Mouse (Mus musculus) layer of hippocampus, postnatal 14 days (tissue): ENCODE measurements around the gene Luc7l. TPM values are rescaled to one million over a fixed set of nuclear protein-coding genes. Genes with fewer than 3 reads are reported as not detected.
"Not testable (repeated sequence)": the region's sequence is repeated elsewhere in the genome, so short reads cannot be mapped to it uniquely, and the experiment has no call there.

ENCODE experiments used
- DNase-seq, 2 experiments: peaks; one replicate each; pipeline ENCODE4 v3.0.0; 2021 to 2022; ENCODE audit warnings: low spot score in 2 of 2, mixed read lengths in 1 of 2
- total RNA-seq, 2 experiments: library from RNA; stranded (reverse); gene quantifications; 2 replicates each; pipeline ENCODE4 v1.2.3; 2021

Luc7l gene
- total RNA-seq, 2 experiments from 2014 or later: 84.5 to 90.3 TPM

DNA sequence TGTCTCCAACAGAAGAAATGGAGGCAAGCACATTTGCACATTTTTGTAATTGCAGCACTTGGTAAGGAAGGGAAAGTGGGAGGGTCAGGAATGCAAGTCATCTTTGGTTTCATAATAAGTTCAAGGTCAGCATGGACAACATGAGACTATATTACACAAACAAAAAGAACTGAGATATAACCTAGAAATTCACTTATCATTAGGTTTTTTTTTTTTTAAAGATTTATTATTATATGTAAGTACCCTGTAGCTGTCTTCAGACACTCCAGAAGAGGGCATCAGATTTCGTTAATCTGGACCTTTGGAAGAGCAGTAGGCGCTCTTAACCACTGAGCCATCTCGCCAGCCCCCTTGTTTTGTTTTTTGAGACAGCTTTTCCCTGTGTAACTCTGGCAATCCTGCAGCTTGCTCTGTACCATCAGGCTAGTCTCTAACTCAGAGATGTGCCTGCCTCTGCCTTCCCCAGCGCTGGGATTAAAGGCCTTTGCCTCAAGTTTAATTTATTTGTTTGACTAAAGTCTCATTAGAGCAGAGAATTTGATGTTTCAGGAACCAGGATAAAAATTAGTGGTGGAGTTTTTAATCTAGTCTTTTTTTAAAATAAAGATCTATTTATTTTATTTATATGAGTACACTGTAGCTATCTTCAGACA, 684 bp upstream of the Luc7l start:
- DNase-seq: no peak

DNA sequence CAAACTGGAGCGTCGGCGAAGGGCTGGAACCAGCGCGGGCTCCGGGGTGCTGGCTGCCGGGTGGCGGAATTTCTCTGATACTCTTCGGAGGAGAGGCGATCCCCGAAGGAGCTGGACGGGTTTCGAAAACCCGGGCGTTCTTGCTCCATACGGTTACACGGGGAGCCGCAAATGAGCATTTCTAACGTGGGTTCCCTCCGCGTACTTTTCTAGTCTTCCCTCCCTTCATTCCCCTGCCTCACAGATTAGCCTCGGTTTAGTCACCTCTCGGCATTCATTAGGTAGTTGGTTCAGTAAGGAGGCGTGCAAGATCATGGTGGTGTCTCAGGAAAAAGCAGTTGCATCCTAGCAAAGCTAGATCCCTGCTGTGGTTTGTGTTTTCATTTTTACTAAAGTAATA, 703 bp downstream of the Luc7l start:
- DNase-seq: no peak

- no peak for DNase-seq
Measured at GRCm38 (mm10) chr17:26255313-26255712, 2.6 kb downstream of the Luc7l start.

- no peak for DNase-seq
Measured at GRCm38 (mm10) chr17:26261826-26262225, 9.1 kb downstream of the Luc7l start.

DNA sequence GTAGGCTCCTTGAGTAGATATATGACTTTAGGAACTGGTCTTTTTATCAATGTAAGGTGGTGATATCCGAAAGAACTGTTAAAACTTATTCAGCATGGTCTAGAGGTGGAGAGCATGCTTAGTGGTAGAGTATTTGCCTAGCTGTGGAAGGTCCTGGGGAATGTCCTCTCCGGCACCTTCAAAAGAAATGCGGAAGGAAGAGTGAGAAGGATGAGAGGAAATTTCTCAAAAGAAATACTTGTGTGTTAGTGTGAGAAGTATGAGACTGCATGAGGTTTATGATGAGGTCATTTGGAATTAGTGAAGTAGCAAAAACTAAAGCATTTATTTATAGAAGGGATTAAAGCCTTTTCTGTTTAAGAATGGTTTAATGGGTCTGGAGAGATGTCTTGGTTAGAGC, 9.7 kb downstream of the Luc7l start:
- no peak for DNase-seq

DNA sequence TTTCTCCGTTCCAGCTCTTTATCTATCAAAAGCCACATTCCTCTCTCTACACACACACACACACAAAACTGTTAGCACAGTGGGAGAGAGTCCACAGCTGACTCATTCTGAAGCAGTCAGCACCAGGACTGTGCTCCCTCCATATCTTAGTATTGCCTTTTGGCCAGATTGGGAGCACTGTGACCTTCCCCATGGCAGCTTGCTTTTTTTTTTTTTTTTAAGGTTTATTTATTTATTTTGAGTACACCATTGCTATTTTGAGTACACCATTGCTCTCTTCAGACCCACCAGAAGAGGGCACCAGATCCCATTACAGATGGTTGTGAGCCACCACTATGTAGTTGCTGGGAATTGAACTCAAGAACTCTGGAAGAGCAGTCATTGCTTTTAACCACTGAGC, 16.2 kb downstream of the Luc7l start:
- no peak for DNase-seq

DNA sequence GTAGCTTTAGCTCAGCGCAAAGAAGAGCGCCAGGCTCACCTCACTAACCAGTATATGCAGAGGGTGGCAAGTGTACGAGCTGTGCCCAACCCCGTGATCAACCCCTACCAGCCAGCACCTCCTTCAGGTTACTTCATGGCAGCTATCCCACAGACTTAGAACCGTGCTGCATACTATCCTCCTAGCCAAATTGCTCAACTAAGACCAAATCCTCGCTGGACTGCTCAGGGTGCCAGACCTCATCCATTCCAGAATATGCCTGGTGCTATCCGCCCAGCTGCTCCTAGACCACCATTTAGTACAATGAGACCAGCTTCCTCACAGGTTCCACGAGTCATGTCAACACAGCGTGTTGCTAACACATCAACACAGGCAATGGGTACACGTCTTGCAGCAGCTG, 16.9 kb downstream of the Luc7l start:
- not testable (repeated sequence) for DNase-seq

DNA sequence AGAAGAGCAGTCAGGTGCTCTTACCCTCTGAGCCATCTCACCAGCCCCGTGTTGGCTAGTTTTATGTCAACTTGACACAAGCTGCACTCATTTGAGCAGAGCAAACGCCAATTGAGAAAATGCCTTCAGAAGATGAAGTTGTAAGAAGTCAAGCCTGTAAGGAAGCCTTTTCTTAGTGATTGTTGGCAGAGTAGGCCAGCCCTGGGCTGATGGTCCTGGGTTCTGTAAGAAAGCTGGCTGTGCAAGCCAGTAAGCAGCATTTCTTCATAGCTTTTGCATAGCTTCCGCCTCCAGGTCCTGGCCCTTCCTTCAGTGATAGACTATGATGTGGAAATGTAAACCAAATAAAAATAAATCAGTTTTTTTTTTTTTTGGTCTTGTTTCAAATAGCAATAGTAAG, 19.9 kb downstream of the Luc7l start:
- no peak for DNase-seq

DNA sequence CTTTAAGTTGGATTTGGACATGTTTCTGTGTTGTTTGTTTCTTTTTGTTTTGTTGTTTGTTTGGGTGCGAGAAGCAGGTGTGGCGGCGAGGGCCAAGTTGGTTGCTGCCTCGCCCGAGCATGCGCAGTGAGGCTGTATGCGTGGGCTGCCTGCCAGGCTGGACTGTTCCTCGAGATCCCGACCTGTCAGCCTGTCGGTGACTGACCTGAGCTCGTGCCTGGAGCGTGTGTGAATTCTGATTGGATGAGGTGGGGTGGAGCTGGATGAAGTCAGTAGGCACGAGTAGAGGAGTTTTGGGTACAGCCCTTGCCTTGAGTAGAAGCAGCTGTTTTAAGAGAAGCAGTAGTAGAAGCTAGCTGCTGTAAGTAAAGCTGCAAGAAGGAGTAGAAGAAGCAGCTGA, 23.2 kb downstream of the Luc7l start:
- no peak for DNase-seq

DNA sequence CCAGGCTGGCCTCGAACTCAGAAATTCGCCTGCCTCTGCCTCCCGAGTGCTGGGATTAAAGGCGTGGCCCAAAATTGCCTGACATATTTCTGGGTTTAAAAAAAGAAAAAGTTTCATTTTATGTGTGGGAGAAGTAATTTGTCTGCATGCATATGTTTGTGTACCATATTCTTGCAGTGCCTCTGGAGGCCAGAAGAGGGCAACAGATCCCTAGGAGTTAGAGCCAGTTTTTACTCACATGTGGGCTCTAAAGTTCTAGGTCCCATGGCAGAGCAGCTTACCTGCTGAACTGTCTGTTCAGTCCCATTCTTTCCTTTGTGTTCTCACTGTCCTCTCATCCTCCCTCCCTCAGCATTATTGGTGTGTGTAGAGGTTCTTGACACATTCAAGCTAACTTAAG, 24.0 kb downstream of the Luc7l start:
- peak; percentile 20 to 25 for DNase-seq

- DNase-seq: no peak
Measured at GRCm38 (mm10) chr17:26286199-26286955, 33.7 kb downstream of the Luc7l start.

- DNase-seq: no peak
Measured at GRCm38 (mm10) chr17:26289475-26289874, 36.8 kb downstream of the Luc7l start.

GRCm38 (mm10) chr17:26298318-26298717, 45.6 kb downstream of the Luc7l start:
- DNase-seq: not testable (repeated sequence)

GRCm38 (mm10) chr17:26314291-26314690, 61.6 kb downstream of the Luc7l start:
- DNase-seq: peak; percentile 80 to 87

DNA sequence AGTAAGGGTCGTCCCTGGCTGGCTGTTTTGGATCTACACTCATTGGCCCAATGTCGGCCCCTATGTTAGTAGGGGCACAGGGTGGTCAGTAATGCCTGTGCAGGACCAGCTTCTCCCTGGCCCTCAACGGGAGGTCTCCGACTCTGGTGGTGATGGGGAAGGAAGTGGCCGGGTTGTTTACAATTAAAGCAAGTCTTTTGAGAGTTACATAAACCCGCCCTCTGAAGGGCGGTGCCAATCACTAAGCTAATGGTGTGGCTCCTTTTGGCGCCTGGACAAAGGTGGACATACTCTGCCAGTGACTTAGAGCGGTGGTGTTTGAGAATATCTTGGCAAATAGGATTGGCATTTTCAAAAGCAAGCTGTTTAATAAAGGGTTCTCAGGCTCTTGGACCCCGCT, 62.8 kb downstream of the Luc7l start:
- no peak for DNase-seq

GRCm38 (mm10) chr17:26318441-26318840, 65.7 kb downstream of the Luc7l start:
- no peak for DNase-seq

Other genes starting within 250 kb of the Luc7l start
- 10 to 100 TPM; 82.3 to 85.1 TPM for gene Rab11fip3, start 183.3 kb upstream of the Luc7l start, total RNA-seq
- gene Decr2, start 162.6 kb upstream of the Luc7l start, total RNA-seq: 10 to 100 TPM; 23.6 to 24.2 TPM
- 1 to 10 TPM; 2.4 to 4.2 TPM for gene Nme4, start 157.3 kb upstream of the Luc7l start, total RNA-seq
- gene Tmem8, start 139.6 kb upstream of the Luc7l start, total RNA-seq: 10 to 100 TPM; 11.0 to 11.3 TPM
- gene Mrpl28, start 129.4 kb upstream of the Luc7l start, total RNA-seq: 10 to 100 TPM; 70.6 to 71.1 TPM
- gene Axin1, start 114.2 kb upstream of the Luc7l start, total RNA-seq: 10 to 100 TPM; 22.2 to 23.3 TPM
- under 1 TPM in 1 of 2 experiments, not detected in 1; 0.18 TPM for gene Pdia2, start 53.8 kb upstream of the Luc7l start, total RNA-seq
- gene Rgs11, start 49.9 kb upstream of the Luc7l start, total RNA-seq: 10 to 100 TPM; 56.1 to 69.6 TPM
- gene Arhgdig, start 45.1 kb upstream of the Luc7l start, total RNA-seq: 100 to 1,000 TPM; 147 to 158 TPM
- 10 to 100 TPM; 24.8 to 31.5 TPM for gene Fam234a, start 8.7 kb upstream of the Luc7l start, total RNA-seq
- gene Neurl1b, start 161.9 kb downstream of the Luc7l start, total RNA-seq: 10 to 100 TPM; 80.3 to 84.9 TPM